Mouse (Mus musculus) neural tube, embryonic 14.5 days (tissue): Measurements from ENCODE around the gene Use1. TPM values are rescaled to one million over a fixed set of nuclear protein-coding genes. Genes with fewer than 3 reads are reported as not detected.

Experiments used
- polyA plus RNA-seq: library from polyadenylated mRNA; unstranded; fragments of >200 nt; fragmentation: Nextera tagmentation; extraction: Ambion mirVana; gene quantifications from 2 replicates; pipeline ENCODE4 v1.2.1, GENCODE M21; 2014

Use1 gene
- polyA plus RNA-seq, 1 experiment from 2014 or later: 130 TPM

Other genes with a start within 250 kb of the Use1 start
- 16.0 and 16.4 TPM in 2 replicates for gene Myo9b, start 94.1 kb upstream of the Use1 start, polyA plus RNA-seq
- 55.8 and 59.3 TPM in 2 replicates for gene Haus8, start 93.9 kb upstream of the Use1 start, polyA plus RNA-seq
- gene Ocel1, start 4.5 kb downstream of the Use1 start, polyA plus RNA-seq: 4.8 and 4.9 TPM in 2 replicates
- 22.3 and 32.8 TPM in 2 replicates for gene Nr2f6, start 15.1 kb downstream of the Use1 start, polyA plus RNA-seq
- 3.2 and 5.0 TPM in 2 replicates for gene Ushbp1, start 29.0 kb downstream of the Use1 start, polyA plus RNA-seq
- 90.9 and 96.5 TPM in 2 replicates for gene Babam1, start 30.0 kb downstream of the Use1 start, polyA plus RNA-seq
- gene Ankle1, start 39.2 kb downstream of the Use1 start, polyA plus RNA-seq: 1.9 and 2.7 TPM in 2 replicates
- 101 and 104 TPM in 2 replicates for gene Abhd8, start 96.8 kb downstream of the Use1 start, polyA plus RNA-seq
- 186 and 189 TPM in 2 replicates for gene Mrpl34, start 98.1 kb downstream of the Use1 start, polyA plus RNA-seq
- 236 and 251 TPM in 2 replicates for gene Dda1, start 102.4 kb downstream of the Use1 start, polyA plus RNA-seq
- gene Ano8, start 119.1 kb downstream of the Use1 start, polyA plus RNA-seq: 6.9 and 8.4 TPM in 2 replicates
- gene Gtpbp3, start 121.3 kb downstream of the Use1 start, polyA plus RNA-seq: 5.5 and 5.9 TPM in 2 replicates
- gene Plvap, start 144.9 kb downstream of the Use1 start, polyA plus RNA-seq: 5.4 and 9.8 TPM in 2 replicates
- 0.14 TPM in 1 of 2 replicates, not detected in the other for gene Ccdc194, start 158.9 kb downstream of the Use1 start, polyA plus RNA-seq
- gene Bst2, start 170.6 kb downstream of the Use1 start, polyA plus RNA-seq: 0.27 and 6.0 TPM in 2 replicates
- 69.0 and 70.6 TPM in 2 replicates for gene Mvb12a, start 176.1 kb downstream of the Use1 start, polyA plus RNA-seq
- not detected in 2 replicates for gene Tmem221, start 192.0 kb downstream of the Use1 start, polyA plus RNA-seq
- not detected in 2 replicates for gene Nxnl1, start 199.8 kb downstream of the Use1 start, polyA plus RNA-seq
- 61.0 and 70.0 TPM in 2 replicates for gene Slc27a1, start 202.0 kb downstream of the Use1 start, polyA plus RNA-seq
- 239 and 259 TPM in 2 replicates for gene Pgls, start 225.3 kb downstream of the Use1 start, polyA plus RNA-seq
- gene Fam129c, start 230.8 kb downstream of the Use1 start, polyA plus RNA-seq: 7.5 and 9.3 TPM in 2 replicates
- 71.9 and 78.5 TPM in 2 replicates for gene Colgalt1, start 244.2 kb downstream of the Use1 start, polyA plus RNA-seq